Comparison of ENCODE assay signal across 9 mouse cellular contexts in genomic region chr1:191254448-191254847, GRCm38 (mm10). TPM values are rescaled to one million over a fixed set of nuclear protein-coding genes. Genes with fewer than 3 reads are reported as not detected.
DNase-seq lines count a peak whose midpoint lies in the region; ATAC-seq lines count a peak whose summit lies in the region.
"Had no signal": no experiment of that assay in that cellular context is flagged by ENCODE, and none has a peak within 500 bp of the region (broad histone marks: within the 10 kb centered on the region; RNA-seq: fewer than 3 reads in every experiment).

No protein-coding gene starts in this region.

- no peak overlapping the region for H3K4me3 ChIP-seq in heart, embryonic 10.5 days
- no peak overlapping the region for H3K4me3 ChIP-seq in kidney, embryonic 14.5 days (ENCODE audit: low read length)

- WGBS in heart, embryonic 10.5 days, result 70% methylated on average over 5 of the region's 5 CpGs
- 44% methylated on average over 5 of the region's 5 CpGs for WGBS in kidney, embryonic 14.5 days

- H3K9ac ChIP-seq in kidney, embryonic 14.5 days (ENCODE audit: low read depth, low read length), result no peak overlapping the region

- no peak overlapping the region for H3K4me2 ChIP-seq in kidney, embryonic 14.5 days (replicated peaks; ENCODE audit: low read depth, low read length)

- H3K36me3 ChIP-seq in heart, embryonic 10.5 days, result no peaks in the 10 kb centered on the region
- H3K36me3 ChIP-seq in kidney, embryonic 14.5 days (ENCODE audit: control insufficient read depth, insufficient read depth, low read length), result no peaks in the 10 kb centered on the region

- H3K27me3 ChIP-seq in heart, embryonic 10.5 days (ENCODE audit: insufficient read depth, poor library complexity, severe bottlenecking), result no peaks in the 10 kb centered on the region
- no peaks in the 10 kb centered on the region for H3K27me3 ChIP-seq in kidney, embryonic 14.5 days (ENCODE audit: control insufficient read depth, insufficient read depth, low read length)

- H3K4me1 ChIP-seq in heart, embryonic 10.5 days, result peaks cover 33% of the 10 kb centered on the region
- H3K4me1 ChIP-seq in kidney, embryonic 14.5 days (ENCODE audit: control insufficient read depth, insufficient read depth, low read length), result peaks cover 9% of the 10 kb centered on the region; the same call in 1 of the 2 replicates

- peak; percentile 19 to 32 for DNase-seq in heart, adult 9 months (ENCODE audit: low spot score in 2 of 2)
- DNase-seq in heart, embryonic 10.5 days (ENCODE audit: low spot score), result no peak
- peak; percentile 94 for DNase-seq in adrenal gland, adult 2 months
- peak; percentile 72 for DNase-seq in lung, postnatal 25 days (ENCODE audit: low spot score)
- no peak for DNase-seq in cerebellum, adult 9-10 months
- no peak for DNase-seq in spleen, postnatal 4 days (ENCODE audit: low spot score in 2 of 2)
- DNase-seq: cerebellum, adult 11 months had no signal

- ATAC-seq in kidney, embryonic 14.5 days (ENCODE audit: low FRiP score, low TSS enrichment), result peak; percentile 32; the same call in 1 of the 2 replicates
- no peak for ATAC-seq in monocyte, adult 5-6 weeks (replicated peaks; ENCODE audit: insufficient number of reproducible peaks, low FRiP score, low TSS enrichment, poor library complexity, severe bottlenecking)

- no peak overlapping the region for H3K27ac ChIP-seq in heart, embryonic 10.5 days
- H3K27ac ChIP-seq in kidney, embryonic 14.5 days (ENCODE audit: low read depth, low read length), result no peak overlapping the region

- no peaks in the 10 kb centered on the region for H3K9me3 ChIP-seq in heart, embryonic 10.5 days
- H3K9me3 ChIP-seq in kidney, embryonic 14.5 days (ENCODE audit: control insufficient read depth, low read length), result no peaks in the 10 kb centered on the region

RNA-seq across cellular contexts. Expression of gene Atf3, which starts 36.6 kb away (rescaled TPM):
- polyA plus RNA-seq in heart, embryonic 10.5 days (2016; fragmentation: Nextera tagmentation; extraction: Ambion mirVana), result 8.0 and 13.5 TPM in 2 replicates
- 1 to 10 TPM; 3.0 to 3.6 TPM for total RNA-seq in adrenal gland, adult 2 months (2021)
- 1.1 and 2.8 TPM in 2 replicates for polyA plus RNA-seq in adrenal gland, adult 2 months (2012; rRNA removed)
- polyA plus RNA-seq in kidney, embryonic 14.5 days (2014; fragmentation: Nextera tagmentation; extraction: Ambion mirVana), result 2.1 and 2.3 TPM in 2 replicates
- total RNA-seq in monocyte, adult 5-6 weeks (2017), result 225 to 427 TPM (median 242 TPM) in 3 replicates

Comparison
In these comparisons a context has a peak if more than half of its experiments do, and no peak if none do; other contexts are left out.
1. DNase-seq: peak in heart, adult 9 months (2 of 2), adrenal gland, adult 2 months (single experiment) and lung, postnatal 25 days (single experiment); none in heart, embryonic 10.5 days (single experiment), cerebellum, adult 9-10 months (single experiment) and spleen, postnatal 4 days (0 of 2).